Mouse (Mus musculus) lung, adult 2 months (tissue): ENCODE measurements around the gene Pold4.

Source experiments
- CTCF ChIP-seq: fragments of 200-500 bp; IDR thresholded peaks from 2 replicates; pipeline ENCODE4 v1.5.1; 2011; ENCODE audit warnings: mild to moderate bottlenecking, low read length, control low read depth; ENCODE audit not compliant: insufficient read depth
- POLR2A ChIP-seq: fragments of 200-500 bp; IDR thresholded peaks from 2 replicates; pipeline ENCODE4 v1.6.1; 2011; ENCODE audit warnings: low read depth, mild to moderate bottlenecking, control low read depth, low read length, borderline replicate concordance; ENCODE audit errors: extremely low read depth

DNA sequence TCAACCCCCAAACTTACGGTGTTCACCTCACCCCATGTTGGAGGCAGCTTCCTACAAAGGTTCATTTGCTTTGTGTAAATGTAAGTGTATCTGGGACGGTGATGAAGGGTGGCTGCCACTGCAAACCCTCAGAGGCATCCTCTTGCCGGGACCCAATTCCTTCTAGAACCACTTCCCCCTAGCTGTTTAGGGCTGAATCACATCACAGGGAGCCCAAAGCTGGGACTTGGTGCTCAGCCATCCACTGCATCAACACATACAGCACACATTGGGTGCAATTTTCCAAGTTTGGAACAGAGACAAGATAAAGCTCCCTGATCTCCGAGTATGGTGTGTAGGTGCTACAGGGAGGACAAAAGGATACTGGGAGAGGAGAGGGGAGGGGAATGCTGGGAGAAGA lies 26.8 kb upstream of the Pold4 start:
- TF ChIP-seq CTCF (no peak), POLR2A (no peak)
